Mouse (Mus musculus): ENCODE data around the gene 4930402K13Rik.

- TF ChIP-seq CTCF (IDR thresholded peaks at IDR 0.05; ENCODE audit: borderline replicate concordance, insufficient read depth, low read depth, low read length) (no peak), POLR2A (IDR thresholded peaks at IDR 0.05; ENCODE audit: borderline replicate concordance, insufficient read depth, low read length) (no peak)
Observed at GRCm38 (mm10) chrX:9062101-9062500, 42.3 kb upstream of the 4930402K13Rik start.

Measured in cerebellum, adult 2 months (tissue).